Mouse (Mus musculus) right cerebral cortex, postnatal 10 days (tissue): ENCODE data around the gene Rtel1.

Experiments
- DNase-seq, 2 experiments: peaks; one replicate each; pipeline ENCODE4 v3.0.0; 2021; ENCODE audit warnings: low spot score in 2 of 2

Gene Rtel1

DNA sequence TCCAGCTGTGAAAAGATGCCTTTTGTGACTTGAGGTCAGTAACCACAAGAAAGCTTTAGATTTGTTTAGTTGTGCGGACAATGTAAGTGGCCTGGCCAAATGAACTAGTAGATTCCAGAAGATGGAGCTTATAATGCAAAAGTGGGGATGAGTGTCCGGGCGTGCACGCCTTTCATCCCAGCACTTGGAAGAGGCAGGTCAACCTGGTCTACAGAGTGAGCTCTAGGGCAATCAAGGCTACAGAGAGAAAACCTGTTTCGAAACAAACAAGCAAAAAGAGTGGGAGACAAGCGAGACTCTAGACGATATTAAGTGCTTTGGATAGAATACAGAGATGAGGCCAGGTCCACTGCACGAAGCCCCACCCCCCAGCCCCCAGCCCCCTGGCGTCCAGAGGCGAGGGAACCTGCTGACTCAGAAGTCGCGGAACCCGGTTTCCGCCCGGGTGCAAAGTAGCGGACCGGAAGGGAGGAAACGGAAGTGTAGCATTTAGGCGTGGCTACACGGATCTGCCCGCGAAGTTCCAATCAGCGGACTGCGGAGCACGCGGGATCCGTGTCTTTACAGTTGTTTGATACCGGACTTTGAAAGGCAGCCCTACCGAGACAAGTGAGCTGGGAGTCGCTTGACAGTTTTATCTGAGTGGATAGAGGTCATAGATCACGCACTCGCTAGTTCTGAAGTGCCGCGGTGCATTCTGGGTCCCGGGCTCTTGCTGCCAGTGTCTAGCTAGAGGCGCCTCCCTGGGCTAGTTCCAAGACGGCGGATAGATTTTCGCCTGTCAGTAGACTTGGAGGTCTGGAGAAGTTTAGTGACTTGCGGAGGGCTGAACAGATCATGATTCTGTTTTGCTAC lies at the start of gene Rtel1:
Gene Rtel1, plus strand, starts transcription at position 492 of the 855 bp plus-strand sequence.
- peak; percentile 90 to 91 for DNase-seq

DNA sequence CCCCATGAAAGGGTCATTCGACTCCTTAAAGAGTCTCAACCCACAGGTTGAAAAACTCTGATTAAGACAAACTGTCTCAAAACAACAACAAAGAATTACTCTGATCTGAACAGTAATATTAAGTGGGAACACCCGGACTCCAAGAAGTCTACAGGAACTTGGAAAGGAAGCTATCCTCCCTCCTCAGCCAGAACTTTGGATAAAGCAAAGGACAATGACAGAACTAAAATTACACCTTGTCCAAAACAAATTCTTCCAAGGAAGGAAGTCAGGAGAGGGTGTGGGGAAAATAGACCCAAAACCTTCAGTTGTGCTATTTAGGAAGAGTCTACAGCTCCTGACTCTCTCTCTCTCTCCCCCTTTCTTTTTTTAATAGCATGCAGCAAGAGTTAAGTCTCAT lies 47.4 kb upstream of the Rtel1 start:
- no peak for DNase-seq

DNA sequence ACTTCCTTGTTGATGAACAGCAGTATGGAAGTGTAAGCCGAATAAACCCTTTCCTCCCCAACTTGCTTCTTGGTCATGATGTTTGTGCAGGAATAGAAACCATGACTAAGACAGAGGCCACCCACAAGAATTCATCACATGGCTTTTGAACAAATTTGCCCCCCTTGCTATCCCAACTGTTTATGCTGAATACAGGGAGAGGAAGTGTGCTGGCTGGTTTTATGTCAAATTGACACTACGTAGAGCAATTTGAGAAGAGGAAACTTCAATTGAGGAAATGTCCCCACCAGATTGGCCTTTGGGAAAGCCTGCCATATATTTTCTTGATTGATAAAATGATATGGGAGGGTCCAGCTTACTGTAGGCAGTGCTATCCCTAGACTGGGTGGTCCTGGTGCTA lies 45.7 kb upstream of the Rtel1 start:
- DNase-seq: no peak

DNA sequence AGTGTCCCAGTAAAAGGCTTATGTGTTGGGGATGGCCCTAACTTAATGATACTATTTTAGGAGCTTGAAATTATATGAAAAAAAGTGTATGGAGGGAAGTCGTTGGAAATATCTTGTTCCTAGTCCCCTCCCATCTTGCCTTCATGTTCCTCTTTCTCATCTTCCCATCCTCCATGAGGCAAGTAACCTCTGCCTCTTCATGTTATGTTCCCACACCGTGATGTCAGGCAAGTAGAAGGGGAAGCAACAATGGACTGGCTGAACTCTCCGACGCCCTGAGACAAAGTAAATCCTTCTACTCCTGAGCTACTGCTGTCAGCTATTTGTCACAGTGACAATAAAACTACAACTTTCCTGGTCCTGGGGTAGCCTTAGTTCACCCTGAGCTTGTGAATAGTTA lies 44.9 kb upstream of the Rtel1 start:
- DNase-seq: no peak

DNA sequence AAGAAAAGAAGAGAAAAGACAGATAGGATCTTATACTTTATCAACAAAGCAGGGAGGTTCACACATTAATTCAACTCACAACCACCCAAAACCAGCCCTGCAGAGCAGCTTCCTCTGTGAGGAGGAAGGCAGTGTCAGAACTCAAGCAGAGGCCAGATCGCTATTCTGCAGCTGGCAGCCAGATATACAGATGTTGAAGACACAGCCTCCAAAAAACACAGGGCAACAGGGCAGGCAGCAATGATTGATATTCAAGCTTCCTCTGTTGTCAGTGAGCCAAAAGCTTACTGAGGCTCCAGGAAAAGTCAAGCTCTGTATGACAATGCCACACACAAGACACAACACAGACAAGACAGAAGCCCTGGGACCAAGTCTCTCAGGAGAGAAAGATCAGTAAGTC lies 42.8 kb upstream of the Rtel1 start:
- no peak for DNase-seq

DNA sequence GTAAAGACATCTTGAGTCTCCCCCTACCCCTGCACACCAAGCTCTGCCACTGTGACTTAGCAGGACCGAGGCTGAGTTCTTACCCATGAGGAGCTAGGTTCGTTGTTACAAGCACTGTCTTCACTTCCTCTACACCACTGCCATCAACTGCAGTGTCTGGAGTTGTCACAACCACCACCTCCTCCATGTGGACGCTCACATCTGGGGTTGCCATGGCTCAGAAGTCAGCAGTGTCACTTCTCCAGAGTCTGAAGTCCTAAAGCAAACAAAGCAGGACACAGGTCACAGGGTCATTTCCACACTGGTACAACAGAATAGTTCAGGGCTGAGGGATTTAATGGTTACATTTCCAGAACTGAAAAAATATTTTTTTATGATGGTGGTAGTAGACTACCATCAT lies 41.7 kb upstream of the Rtel1 start:
- DNase-seq: no peak

DNA sequence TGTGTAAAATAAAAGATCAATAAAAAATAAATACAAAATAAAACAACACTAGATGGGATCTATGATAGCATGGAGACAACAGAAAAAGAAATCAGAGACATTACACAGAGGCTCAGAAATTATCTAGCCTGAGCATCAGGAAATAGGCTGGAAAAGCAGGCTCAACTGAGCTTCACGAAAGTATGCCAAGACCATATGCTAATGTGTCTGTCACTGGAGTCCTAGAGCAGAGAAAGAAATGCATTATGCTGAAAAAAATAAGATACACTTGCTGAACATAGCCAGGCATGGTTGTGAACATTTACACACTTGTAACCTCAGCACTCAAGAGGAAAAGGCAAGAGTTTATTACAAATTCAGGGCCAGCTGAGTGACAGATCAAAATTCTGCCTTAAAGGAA lies 39.6 kb upstream of the Rtel1 start:
- no peak for DNase-seq

DNA sequence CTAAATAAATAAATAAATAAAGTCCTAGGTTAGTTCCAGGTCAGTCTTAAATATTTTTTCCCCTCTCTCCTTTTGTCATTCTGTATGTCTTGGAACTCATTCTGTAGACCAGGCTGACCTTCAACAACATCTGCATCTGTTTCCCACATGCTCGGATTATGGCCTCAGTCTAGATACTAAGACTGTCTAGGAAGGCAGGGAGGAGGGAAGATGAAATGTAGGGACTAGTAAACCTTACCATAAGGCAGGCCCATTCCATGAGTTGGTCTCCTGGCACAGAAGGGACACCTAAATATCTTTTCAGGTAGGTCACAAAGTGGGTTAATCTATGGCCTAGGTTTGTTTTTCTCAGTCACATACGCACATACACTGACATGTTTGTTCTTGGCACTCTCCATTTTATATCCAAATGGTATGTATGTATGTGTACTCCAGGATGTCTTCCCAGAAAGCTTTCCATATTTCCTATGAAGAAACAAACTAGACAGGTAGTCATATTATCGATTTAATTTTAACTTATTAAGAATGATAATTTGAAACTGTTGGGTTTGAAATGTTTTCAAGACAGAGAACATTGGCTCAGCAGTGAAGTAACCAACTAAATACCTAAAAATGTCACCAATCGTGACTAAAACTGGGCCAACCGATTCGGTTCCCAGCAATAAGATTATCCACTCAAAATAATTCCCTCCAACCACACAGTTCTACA lies 32.8 kb upstream of the Rtel1 start:
- no peak for DNase-seq

DNA sequence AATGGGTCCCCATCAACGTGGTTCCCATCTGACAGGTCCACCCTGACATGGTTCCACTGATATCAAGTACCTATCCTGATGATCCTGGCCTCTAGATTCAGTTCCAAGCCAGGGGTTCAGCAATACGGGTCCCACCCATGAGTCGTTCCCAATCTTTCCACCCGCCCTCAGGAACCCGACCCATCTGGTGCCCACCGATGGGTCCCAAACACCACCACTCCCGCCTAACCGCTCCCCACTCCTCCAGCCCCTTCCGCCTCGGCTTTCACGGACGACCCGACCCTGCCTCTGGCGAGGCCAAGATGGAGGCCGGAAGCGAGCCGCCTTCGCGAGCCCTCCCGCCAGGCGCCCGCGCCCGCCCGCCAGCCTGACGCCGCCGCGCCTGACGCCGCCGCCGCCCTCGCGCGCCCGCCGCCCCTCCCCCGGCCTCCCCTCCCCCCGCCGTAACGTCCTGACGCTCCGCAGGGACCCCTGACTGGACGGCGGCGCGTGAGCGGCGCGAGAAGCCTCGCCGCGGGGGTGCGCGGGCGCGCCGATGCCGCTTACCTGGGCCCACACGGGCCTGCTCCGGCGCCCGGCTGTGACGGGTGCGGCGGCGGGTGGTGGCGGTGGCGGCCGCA lies 32.1 kb upstream of the Rtel1 start:
- peak; percentile 86 to 87 for DNase-seq

DNA sequence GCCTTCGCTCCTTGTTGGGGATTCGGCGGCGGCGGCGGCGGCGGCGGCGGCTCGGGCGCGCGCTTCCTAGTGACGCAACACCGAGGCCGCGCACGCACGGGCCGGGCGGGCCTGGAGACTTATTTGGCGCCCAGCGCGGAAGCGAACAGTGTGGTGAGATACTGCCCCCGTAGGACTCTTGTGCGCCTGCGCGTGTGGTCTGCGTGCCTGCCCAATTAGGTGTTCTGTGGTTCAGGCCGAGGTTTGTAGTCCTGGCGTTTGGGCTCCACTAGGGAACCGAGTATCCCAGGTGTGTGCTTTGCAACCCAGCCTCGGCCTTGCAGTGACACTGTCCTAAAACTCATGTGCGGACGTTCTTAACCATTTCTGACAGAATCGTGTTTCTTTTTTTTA lies 31.6 kb upstream of the Rtel1 start, which contains the start of gene Gmeb2:
Gene Gmeb2, minus strand, starts transcription at position 78 of the 393 bp plus-strand sequence.
- DNase-seq: peak; percentile 97

DNA sequence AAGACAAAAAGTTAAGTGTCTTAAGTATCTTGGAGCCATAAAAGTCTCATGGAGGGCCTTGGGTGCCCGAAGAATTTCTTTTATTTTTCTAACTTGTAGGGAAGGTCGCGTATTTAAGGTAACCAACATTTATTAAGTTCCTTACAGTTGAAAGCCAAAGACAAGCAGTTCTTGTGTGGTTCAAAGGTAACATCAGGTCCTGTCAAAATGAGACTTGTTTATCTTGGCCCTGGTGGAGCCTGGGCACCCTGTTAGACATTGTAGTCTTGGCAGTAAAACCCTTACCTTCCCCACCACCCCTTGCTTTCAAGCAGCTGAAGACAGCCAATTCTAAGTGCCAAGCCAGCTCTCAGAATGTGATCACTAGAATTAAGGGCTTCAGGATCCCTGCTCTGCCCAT lies 30.8 kb upstream of the Rtel1 start:
- DNase-seq: no peak

DNA sequence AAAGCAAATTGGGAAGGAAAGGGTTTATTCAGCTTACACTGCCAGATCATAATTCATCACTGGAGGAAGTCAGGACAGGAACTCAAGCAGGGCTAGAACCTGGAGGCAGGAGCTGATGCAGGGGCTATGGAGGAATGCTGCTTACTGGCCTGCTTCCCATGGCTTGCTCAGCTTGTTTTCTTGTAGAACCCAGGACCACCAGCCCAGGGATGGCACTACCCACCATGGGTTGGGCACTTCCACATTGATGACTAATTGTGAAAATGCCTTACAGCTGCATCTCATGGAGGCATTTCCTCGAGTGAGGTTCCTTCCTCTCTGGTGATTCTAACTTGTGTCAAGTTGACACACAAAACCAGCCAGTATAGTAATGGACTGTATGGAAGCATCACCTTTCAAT lies 28.6 kb upstream of the Rtel1 start:
- DNase-seq: no peak

DNA sequence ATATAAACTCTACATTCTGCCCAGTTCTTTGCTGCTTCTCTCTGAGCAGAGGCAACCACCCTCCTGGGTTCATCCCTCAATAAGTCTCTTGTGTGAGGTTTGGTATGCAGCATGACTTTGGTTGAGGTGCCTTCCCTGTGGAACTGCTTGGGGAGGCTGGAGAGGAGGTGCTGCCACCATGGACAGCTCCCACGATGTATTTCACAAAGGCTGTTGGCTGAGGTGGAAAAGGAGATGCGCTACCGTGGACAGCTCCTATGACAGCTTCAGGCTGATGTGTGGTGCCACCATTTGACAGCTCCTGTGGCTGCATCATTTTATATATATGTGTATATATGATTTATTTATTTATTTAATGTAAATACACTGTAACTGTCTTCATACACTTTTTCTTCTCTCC lies 17.5 kb upstream of the Rtel1 start:
- DNase-seq: no peak

DNA sequence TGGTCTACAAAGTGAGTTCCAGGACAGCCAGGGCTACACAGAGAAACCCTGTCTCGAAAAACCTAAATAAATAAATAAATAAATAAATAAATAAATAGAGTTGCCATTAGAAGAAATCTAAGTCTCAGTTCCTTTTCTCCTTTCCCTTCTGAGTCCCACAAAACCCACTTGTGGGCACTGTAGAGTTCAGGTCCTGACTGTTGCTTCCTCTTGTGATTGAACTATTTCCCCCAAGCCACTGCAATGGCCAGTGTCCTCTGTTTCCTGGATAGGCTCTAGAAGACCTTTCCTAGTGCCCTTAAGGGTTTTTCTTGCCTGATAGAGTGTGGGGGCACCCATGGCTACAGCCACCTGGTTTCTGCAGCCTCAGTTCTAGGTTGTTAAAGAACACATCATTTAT lies 14.6 kb upstream of the Rtel1 start:
- no peak for DNase-seq

DNA sequence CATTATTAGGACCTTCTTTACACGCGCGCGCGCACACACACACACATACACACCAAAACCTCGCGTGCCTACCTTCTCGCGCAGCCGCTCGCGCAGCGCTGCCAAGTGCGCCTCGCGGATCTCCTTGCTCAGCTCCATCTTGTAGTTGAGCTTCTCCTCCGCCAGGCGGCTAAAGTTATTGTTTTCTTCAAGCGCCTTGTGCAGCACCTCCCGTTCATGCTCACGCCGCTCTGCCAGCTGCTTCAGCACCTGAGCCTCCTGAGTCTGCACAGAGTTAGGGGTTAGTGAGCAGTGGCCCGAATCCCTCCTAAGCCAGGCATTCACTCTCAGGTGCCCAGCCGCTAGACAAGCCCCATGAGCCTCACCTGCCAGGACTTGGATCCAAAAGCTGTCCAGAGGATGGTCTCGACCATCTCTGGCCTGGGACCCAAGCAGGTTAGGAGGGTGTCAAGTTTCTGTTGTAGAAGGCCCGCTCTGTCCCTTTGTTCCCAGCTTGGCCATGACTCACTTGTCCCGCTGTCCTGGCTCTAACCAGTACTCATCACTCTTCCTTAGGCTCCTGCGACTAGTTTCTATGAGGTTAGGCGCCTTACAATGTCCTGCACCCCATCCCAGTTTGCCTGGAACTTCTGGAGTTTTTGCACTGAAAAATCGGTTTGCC lies 12.3 kb upstream of the Rtel1 start:
- DNase-seq: peak; percentile 80 to 81

DNA sequence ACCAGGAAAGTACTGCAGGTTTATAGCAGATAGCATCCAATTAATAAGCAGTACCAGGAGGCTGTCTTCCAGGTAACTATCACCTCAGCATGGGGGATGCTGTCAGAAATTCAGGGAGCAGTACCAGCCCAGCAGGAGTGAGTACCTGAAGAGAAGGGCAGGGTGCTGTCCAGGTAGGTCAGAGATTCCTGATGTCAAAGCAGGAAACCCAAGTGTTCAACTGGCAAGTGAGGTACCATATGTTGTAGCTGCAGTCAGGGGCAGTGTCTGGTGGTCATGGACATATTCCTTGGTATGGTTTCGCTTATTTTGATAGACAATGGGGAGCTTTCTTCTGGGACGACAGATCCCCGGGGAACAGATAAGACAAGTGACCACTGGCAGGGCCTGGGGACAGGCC lies 7.1 kb upstream of the Rtel1 start:
- DNase-seq: no peak

DNA sequence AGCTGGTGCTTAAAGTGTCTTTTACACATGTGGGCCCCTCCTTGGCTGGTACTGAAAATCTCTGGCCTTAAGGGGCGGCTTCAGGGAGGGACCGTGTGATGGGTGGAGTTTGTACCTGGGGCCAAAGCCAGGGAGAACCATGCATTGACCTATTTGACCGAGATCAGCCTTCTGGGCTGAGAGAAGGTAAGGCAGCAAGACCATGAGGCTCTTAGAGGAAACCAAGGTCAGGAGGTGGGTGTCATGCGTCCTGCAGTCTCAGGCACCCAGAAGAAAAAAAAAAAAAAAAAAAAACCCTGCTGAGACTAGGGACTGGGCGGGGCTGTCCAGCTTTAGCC lies 6.6 kb upstream of the Rtel1 start:
- no peak for DNase-seq

DNA sequence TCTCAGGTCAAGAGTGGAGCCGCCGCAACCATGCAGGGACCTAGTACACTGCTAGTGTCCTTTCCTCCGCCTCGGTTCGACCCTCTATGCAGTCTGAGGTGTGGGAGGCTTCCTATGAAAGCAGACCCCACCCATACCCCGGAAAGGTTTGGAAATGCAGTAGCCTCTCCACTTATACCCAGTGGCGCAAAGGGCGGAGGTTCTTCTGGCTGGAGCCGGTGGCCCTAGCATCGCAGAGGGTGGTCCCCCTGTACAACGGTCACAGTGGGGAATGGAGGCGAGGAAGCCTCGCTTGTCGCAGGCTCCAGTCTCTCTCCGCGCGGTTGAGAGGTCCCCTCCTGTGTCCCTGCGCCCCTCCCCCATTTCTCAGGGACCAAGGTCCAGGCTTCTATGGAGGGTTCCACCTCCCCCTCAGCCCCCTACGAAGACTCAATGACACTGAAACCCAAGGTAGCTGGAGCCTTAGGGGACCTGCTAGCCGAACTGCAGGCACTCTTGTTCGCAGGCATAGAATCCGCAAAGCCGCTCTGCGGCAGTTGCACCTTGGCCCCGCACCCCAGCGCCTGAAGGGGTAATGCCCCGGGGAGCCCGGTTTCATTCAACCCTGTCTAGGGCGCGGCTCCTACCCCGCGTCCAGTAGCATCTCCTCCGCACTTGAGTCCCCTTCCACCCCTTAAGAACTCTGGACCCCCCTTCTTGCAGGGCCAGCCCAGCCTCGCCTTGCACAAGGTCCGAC lies 6.0 kb upstream of the Rtel1 start:
- peak; percentile 64 to 68 for DNase-seq

DNA sequence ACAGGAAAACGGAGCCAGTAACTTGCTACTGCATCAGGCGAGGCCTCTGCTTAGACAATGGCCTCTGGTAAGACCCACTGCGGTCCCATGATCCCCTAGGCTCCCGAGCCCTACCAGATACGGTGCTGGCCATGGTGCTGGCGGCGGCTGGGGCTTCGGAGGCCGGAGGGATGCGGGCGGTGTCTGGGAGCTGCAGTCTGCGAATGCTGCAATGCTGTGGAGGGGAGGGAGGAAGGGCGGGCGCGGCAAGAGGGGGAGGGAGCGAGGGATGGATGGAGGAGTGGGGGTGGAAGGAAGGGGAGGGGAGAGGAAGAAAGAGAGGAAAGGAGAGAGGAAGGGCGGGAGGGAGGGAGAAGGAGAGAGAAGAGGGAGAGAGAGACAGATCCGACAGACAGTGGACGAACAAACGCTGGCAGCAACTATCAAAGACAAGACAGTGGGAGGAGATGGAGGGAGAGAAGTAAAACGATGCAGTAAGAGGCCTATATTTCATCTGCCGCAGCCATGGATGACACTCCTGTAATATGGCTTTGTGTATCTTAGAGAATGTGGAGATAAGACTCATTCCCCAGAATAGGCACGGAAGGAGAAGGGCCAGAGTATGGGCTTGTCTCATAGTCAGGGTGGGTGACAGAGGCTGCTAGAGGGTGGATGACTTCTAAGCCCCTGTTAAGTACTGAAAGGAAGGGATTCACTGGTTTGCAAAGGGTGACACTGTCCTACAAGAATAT lies 5.3 kb upstream of the Rtel1 start, which contains the start of gene Stmn3:
Gene Stmn3, minus strand, starts transcription at position 421 of the 731 bp plus-strand sequence.
- DNase-seq: peak; percentile 87 to 90

DNA sequence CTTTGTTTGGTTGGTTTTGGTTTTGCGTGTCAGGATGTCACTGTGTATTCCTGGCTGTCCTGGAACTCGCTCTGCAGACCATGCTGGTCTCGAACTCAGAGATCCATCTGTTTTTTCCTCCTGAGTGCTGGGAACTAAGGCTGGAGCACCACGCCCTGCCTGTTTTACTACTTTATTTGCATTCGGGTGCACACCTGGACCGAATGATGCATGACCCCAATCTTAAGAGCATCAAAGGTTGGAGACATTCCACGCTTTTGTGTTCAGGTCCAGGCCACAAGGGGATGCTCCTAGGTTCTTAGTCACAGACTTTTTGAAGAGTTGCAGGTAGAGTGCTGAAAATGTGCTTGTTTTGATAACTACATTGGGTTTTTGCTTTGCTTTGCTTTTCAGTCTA lies 562 bp downstream of the Rtel1 start:
- DNase-seq: no peak

DNA sequence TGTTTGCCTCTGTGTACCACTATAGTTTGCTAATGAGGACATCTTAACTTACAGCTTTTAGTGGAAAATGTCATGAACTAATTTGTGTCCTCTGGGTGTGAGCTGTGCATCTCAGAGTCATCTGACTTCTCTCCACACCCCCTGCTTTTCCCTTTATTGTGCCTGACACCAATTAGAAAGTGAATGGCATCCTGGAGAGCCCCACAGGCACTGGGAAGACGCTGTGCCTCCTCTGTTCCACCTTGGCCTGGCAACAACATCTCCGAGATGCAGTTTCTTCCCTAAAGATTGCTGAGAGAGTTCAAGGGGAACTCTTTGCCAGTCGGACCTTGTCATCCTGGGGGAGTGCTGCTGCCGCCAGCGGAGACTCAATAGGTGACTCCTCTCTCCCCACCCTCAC lies 2.6 kb downstream of the Rtel1 start:
- DNase-seq: no peak
